In genomic region chr4:129335216-129336074, GRCm38 (mm10) we compare ENCODE assay signal across 8 mouse cellular contexts. TPM values are rescaled to one million over a fixed set of nuclear protein-coding genes. Genes with fewer than 3 reads are reported as not detected.
A peak's percentile ranks its signal among the peaks of the same experiment; 100 is the strongest.
DNase-seq lines count a peak whose midpoint lies in the region; ATAC-seq lines count a peak whose summit lies in the region.

Gene Rbbp4, minus strand, starts transcription at chr4:129335370.
Gene Zbtb8os, plus strand, starts transcription at chr4:129335695.

- peak; percentile 97 for DNase-seq in adipocyte (ENCODE audit: low spot score)
- peak; percentile 99 for DNase-seq in embryo, embryonic 10 days (ENCODE audit: low spot score)
- DNase-seq in gastrocnemius, postnatal 10 days, result peak; percentile 96
- DNase-seq in induced T-regulatory cell, adult 2 months (ENCODE audit: low read depth), result peak; percentile 99
- peak; percentile 95 to 96 for DNase-seq in left cerebral cortex, adult 9 months (ENCODE audit: low spot score in 2 of 2)
- peak; percentile 97 for DNase-seq in right cerebral cortex, postnatal 14 days
- DNase-seq in urinary bladder, postnatal 36 days (ENCODE audit: low spot score in 2 of 2), result peak; percentile 89 to 96

- peak; percentile 82 for ATAC-seq in megakaryocyte progenitor cell, adult 5-6 weeks (replicated peaks; ENCODE audit: poor library complexity)

RNA-seq across cellular contexts. Expression of gene Rbbp4, which starts in this region (rescaled TPM):
- 10 to 100 TPM; 96.7 to 98.5 TPM for total RNA-seq in gastrocnemius, postnatal 10 days (2021)
- 233 and 259 TPM in 2 replicates for total RNA-seq in megakaryocyte progenitor cell, adult 5-6 weeks (2015)
- total RNA-seq in megakaryocyte progenitor cell, adult 5-6 weeks (2017), result 122 and 137 TPM in 2 replicates

RNA-seq across cellular contexts. Expression of gene Zbtb8os, which starts in this region (rescaled TPM):
- 10 to 100 TPM; 24.2 to 25.4 TPM for total RNA-seq in gastrocnemius, postnatal 10 days (2021)
- 81.4 and 89.6 TPM in 2 replicates for total RNA-seq in megakaryocyte progenitor cell, adult 5-6 weeks (2015)
- total RNA-seq in megakaryocyte progenitor cell, adult 5-6 weeks (2017), result 94.6 and 102 TPM in 2 replicates

Comparison
In these comparisons a context has a peak if more than half of its experiments do, and no peak if none do; other contexts are left out.
1. Peak in every context shown above with its lines: DNase-seq and ATAC-seq.